Mouse (Mus musculus): Measurements from ENCODE around the gene Dhx15.

Gene Dhx15

GRCm38 (mm10) chr5:52110808-52111663, 79.3 kb downstream of the Dhx15 start:
- no peak for DNase-seq (ENCODE audit: low spot score)
